Mouse (Mus musculus) mammary gland, adult 2 months (tissue): Measurements from ENCODE around the gene Tmem159. TPM values are rescaled to one million over a fixed set of nuclear protein-coding genes. Genes with fewer than 3 reads are reported as not detected.

Source experiments
- polyA plus RNA-seq: library from polyadenylated mRNA; depleted of rRNA; stranded (reverse); fragments of >200 nt; gene quantifications from 2 replicates; pipeline ENCODE4 v1.2.3, GENCODE M21; 2012; ENCODE audit warnings: low replicate concordance; rRNA removed

Gene Tmem159
- polyA plus RNA-seq, result 25.1 and 35.3 TPM in 2 replicates

GRCm38 (mm10) chr7:120102164-120102972 is at the start of gene Tmem159:
Tmem159 (plus strand) TSS chr7:120102353.

GRCm38 (mm10) chr7:120095180-120095579 is 7.0 kb upstream of the Tmem159 start, which contains the start of gene Dnah3:
Dnah3 (minus strand) TSS chr7:120095280.

GRCm38 (mm10) chr7:120145191-120145590 is 43.0 kb downstream of the Tmem159 start, which contains the start of gene Zp2:
Zp2 (minus strand) TSS chr7:120145291.

Other genes starting within 250 kb of the Tmem159 start
- gene Lyrm1, start 206.5 kb upstream of the Tmem159 start, polyA plus RNA-seq, result 1.6 and 4.8 TPM in 2 replicates
- gene Dcun1d3, start 206.1 kb upstream of the Tmem159 start, polyA plus RNA-seq, result 4.4 and 8.9 TPM in 2 replicates
- gene Dnah3, start 7.1 kb upstream of the Tmem159 start, polyA plus RNA-seq, result 0.01 and 0.16 TPM in 2 replicates
- gene Zp2, start 42.9 kb downstream of the Tmem159 start, polyA plus RNA-seq, result 0.04 TPM in 1 of 2 replicates, not detected in the other
- gene Anks4b, start 71.5 kb downstream of the Tmem159 start, polyA plus RNA-seq, result 0.04 TPM in 1 of 2 replicates, not detected in the other
- 4.5 and 6.5 TPM in 2 replicates for gene Crym, start 99.8 kb downstream of the Tmem159 start, polyA plus RNA-seq
- gene Abca14, start 101.6 kb downstream of the Tmem159 start, polyA plus RNA-seq, result not detected in 2 replicates
- gene Abca15, start 226.3 kb downstream of the Tmem159 start, polyA plus RNA-seq, result not detected in 2 replicates